Mouse (Mus musculus): ENCODE data around the gene Slc3a1.

DNA sequence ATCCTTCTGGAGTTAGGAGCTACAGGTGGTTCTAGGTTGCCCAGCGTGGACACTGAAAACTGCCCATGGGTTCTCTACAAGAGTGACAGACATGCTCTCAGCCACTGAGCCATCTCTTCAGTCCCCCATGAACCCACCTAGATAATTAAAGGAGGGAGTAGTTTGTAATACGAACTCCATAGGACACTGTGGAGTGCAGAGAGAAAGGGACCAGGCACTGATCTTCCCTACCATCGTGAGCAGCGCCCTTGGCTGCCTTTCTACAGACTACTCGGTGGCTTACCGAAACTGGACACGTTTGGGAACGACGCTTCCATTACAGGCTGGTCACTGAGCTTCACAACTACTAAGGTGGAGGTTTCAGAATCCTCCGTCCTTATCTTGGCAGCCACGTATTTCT is 52.6 kb downstream of the Slc3a1 start:
- TF ChIP-seq CTCF (IDR thresholded peaks at IDR 0.05) (no peak), EP300 (IDR thresholded peaks at IDR 0.05) (no peak)
